Mouse (Mus musculus): Measurements from ENCODE around the gene Rxylt1. TPM values are rescaled to one million over a fixed set of nuclear protein-coding genes. Genes with fewer than 3 reads are reported as not detected.

Gene Rxylt1
- polyA plus RNA-seq, 1 experiment from 2014 or later = 45.2 TPM

- Histone ChIP-seq H3K4me3 (ENCODE audit: low read depth, low read length) (no peak overlapping the region), H3K27ac (ENCODE audit: low read depth, low read length) (no peak overlapping the region), H3K9me3 (ENCODE audit: control insufficient read depth) (no peaks in the 10 kb centered on the region), H3K4me2 (replicated peaks; ENCODE audit: low read depth) (no peak overlapping the region), H3K4me1 (replicated peaks; ENCODE audit: control insufficient read depth, insufficient read depth, low read length) (no peaks in the 10 kb centered on the region), H3K9ac (ENCODE audit: low read depth, low read length) (no peak overlapping the region), H3K27me3 (replicated peaks; ENCODE audit: control insufficient read depth, insufficient read depth, low read length) (no peaks in the 10 kb centered on the region), H3K36me3 (ENCODE audit: control insufficient read depth, insufficient read depth) (no peaks in the 10 kb centered on the region)
- no peak for ATAC-seq
- no peak for TF ChIP-seq CTCF (IDR thresholded peaks at IDR 0.05; ENCODE audit: low read depth)
- WGBS = 66% methylated on average over 10 of the region's 10 CpGs
These were observed 8.9 kb upstream of the Rxylt1 start for GRCm38 (mm10) chr10:122105889-122106632.

- H3K36me3 ChIP-seq (ENCODE audit: control insufficient read depth, insufficient read depth) = no peaks in the 10 kb centered on the region
- 0 out of 2 replicates have a peak overlapping the region, but pooled peaks have one; percentile 9 for H3K4me2 ChIP-seq (replicated peaks; ENCODE audit: low read depth)
- no peak overlapping the region for H3K4me3 ChIP-seq (ENCODE audit: low read depth, low read length)
- no peaks in the 10 kb centered on the region for H3K9me3 ChIP-seq (ENCODE audit: control insufficient read depth)
- TF ChIP-seq CTCF (IDR thresholded peaks at IDR 0.05; ENCODE audit: low read depth) = peak; percentile 80
- 6% methylated on average over 3 of the region's 3 CpGs for WGBS
- no peaks in the 10 kb centered on the region for H3K27me3 ChIP-seq (replicated peaks; ENCODE audit: control insufficient read depth, insufficient read depth, low read length)
- no peaks in the 10 kb centered on the region for H3K4me1 ChIP-seq (replicated peaks; ENCODE audit: control insufficient read depth, insufficient read depth, low read length)
- no peak overlapping the region for H3K9ac ChIP-seq (ENCODE audit: low read depth, low read length)
- ATAC-seq = no peak
- no peak overlapping the region for H3K27ac ChIP-seq (ENCODE audit: low read depth, low read length)
These were observed 8.2 kb upstream of the Rxylt1 start for GRCm38 (mm10) chr10:122105407-122105806.

- no peak for ATAC-seq
- H3K27me3 ChIP-seq (replicated peaks; ENCODE audit: control insufficient read depth, insufficient read depth, low read length) = no peaks in the 10 kb centered on the region
- WGBS = 88% methylated on average over 5 of the region's 5 CpGs
- no peaks in the 10 kb centered on the region for H3K36me3 ChIP-seq (ENCODE audit: control insufficient read depth, insufficient read depth)
- no peaks in the 10 kb centered on the region for H3K9me3 ChIP-seq (ENCODE audit: control insufficient read depth)
- H3K4me1 ChIP-seq (replicated peaks; ENCODE audit: control insufficient read depth, insufficient read depth, low read length) = no peaks in the 10 kb centered on the region
- no peak for TF ChIP-seq CTCF (IDR thresholded peaks at IDR 0.05; ENCODE audit: low read depth)
- H3K4me2 ChIP-seq (replicated peaks; ENCODE audit: low read depth) = no peak overlapping the region
- no peak overlapping the region for H3K4me3 ChIP-seq (ENCODE audit: low read depth, low read length)
- no peak overlapping the region for H3K27ac ChIP-seq (ENCODE audit: low read depth, low read length)
- H3K9ac ChIP-seq (ENCODE audit: low read depth, low read length) = no peak overlapping the region
These were observed 5.5 kb upstream of the Rxylt1 start for GRCm38 (mm10) chr10:122102675-122103074.

GRCm38 (mm10) chr10:122096462-122096979, 650 bp downstream of the Rxylt1 start:
- no peak for TF ChIP-seq CTCF (IDR thresholded peaks at IDR 0.05; ENCODE audit: low read depth)
- peak overlapping the region; percentile 82 for H3K4me2 ChIP-seq (replicated peaks; ENCODE audit: low read depth)
- H3K9ac ChIP-seq (ENCODE audit: low read depth, low read length) = peak overlapping the region; percentile 76
- peaks cover 3% of the 10 kb centered on the region; the same call in 1 of the 2 replicates for H3K4me1 ChIP-seq (replicated peaks; ENCODE audit: control insufficient read depth, insufficient read depth, low read length)
- peak; percentile 84 for ATAC-seq
- H3K9me3 ChIP-seq (ENCODE audit: control insufficient read depth) = no peaks in the 10 kb centered on the region
- peak overlapping the region; percentile 94 for H3K27ac ChIP-seq (ENCODE audit: low read depth, low read length)
- no peaks in the 10 kb centered on the region for H3K36me3 ChIP-seq (ENCODE audit: control insufficient read depth, insufficient read depth)
- H3K4me3 ChIP-seq (ENCODE audit: low read depth, low read length) = peak overlapping the region; percentile 72
- WGBS = under 1% methylated on average over 48 of the region's 48 CpGs
- no peaks in the 10 kb centered on the region for H3K27me3 ChIP-seq (replicated peaks; ENCODE audit: control insufficient read depth, insufficient read depth, low read length)

- WGBS = 95% methylated on average over 1 of the region's 1 CpGs
- TF ChIP-seq CTCF (IDR thresholded peaks at IDR 0.05; ENCODE audit: low read depth) = peak; percentile 29
- Histone ChIP-seq H3K9ac (ENCODE audit: low read depth, low read length) (no peak overlapping the region), H3K36me3 (ENCODE audit: control insufficient read depth, insufficient read depth) (peaks cover 29% of the 10 kb centered on the region), H3K4me3 (ENCODE audit: low read depth, low read length) (no peak overlapping the region), H3K9me3 (ENCODE audit: control insufficient read depth) (peaks cover 12% of the 10 kb centered on the region; the same call in 1 of the 2 replicates), H3K27ac (ENCODE audit: low read depth, low read length) (no peak overlapping the region), H3K27me3 (replicated peaks; ENCODE audit: control insufficient read depth, insufficient read depth, low read length) (no peaks in the 10 kb centered on the region), H3K4me1 (replicated peaks; ENCODE audit: control insufficient read depth, insufficient read depth, low read length) (no peaks in the 10 kb centered on the region), H3K4me2 (replicated peaks; ENCODE audit: low read depth) (no peak overlapping the region)
- ATAC-seq = no peak
These were observed 6.7 kb downstream of the Rxylt1 start for GRCm38 (mm10) chr10:122090472-122090871.

- Histone ChIP-seq H3K27ac (ENCODE audit: low read depth, low read length) (no peak overlapping the region), H3K4me3 (ENCODE audit: low read depth, low read length) (no peak overlapping the region), H3K9me3 (ENCODE audit: control insufficient read depth) (no peaks in the 10 kb centered on the region), H3K27me3 (replicated peaks; ENCODE audit: control insufficient read depth, insufficient read depth, low read length) (no peaks in the 10 kb centered on the region), H3K9ac (ENCODE audit: low read depth, low read length) (no peak overlapping the region), H3K4me2 (replicated peaks; ENCODE audit: low read depth) (no peak overlapping the region), H3K36me3 (ENCODE audit: control insufficient read depth, insufficient read depth) (no peaks in the 10 kb centered on the region; the same call in 1 of the 2 replicates), H3K4me1 (replicated peaks; ENCODE audit: control insufficient read depth, insufficient read depth, low read length) (no peaks in the 10 kb centered on the region)
- no peak for TF ChIP-seq CTCF (IDR thresholded peaks at IDR 0.05; ENCODE audit: low read depth)
- 91% methylated on average over 1 of the region's 1 CpGs for WGBS
- ATAC-seq = no peak
These were observed 15.8 kb downstream of the Rxylt1 start for GRCm38 (mm10) chr10:122081352-122081751.
